Mouse (Mus musculus): Measurements from ENCODE around the gene Pde1c. TPM values are rescaled to one million over a fixed set of nuclear protein-coding genes. Genes with fewer than 3 reads are reported as not detected.

Pde1c gene
- polyA plus RNA-seq, 1 experiment: 3.1 TPM

DNA sequence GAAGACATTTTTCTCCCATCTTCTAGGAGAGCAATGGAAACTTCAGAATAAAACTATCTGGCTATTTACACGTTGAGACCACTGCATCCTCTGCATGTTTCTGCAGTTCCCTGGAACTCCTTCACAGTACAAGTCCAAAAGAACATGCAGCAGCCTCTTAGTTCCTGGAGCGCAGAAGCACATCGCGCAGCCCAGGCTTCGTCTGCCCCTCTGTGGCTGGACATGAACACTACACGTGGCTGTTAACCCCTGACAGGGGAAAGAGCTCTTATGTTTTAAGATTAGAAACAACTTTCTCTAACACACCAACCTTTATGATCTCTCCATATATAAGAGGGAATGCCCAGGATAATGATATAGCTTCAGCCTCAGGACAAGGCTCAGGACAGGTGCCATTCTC, 92.3 kb downstream of the Pde1c start:
- H3K4me1 ChIP-seq (ENCODE audit: control insufficient read depth, insufficient read depth, low read length): no peaks in the 10 kb centered on the region
- peak; percentile 80 for TF ChIP-seq CTCF (IDR thresholded peaks at IDR 0.05; ENCODE audit: extremely low read depth, insufficient read depth, low read length)
- no peak for TF ChIP-seq POLR2A (IDR thresholded peaks at IDR 0.05; ENCODE audit: extremely low read depth, insufficient read depth, low read length)
- no peak overlapping the region for H3K27ac ChIP-seq (ENCODE audit: insufficient read depth, low read length)

DNA sequence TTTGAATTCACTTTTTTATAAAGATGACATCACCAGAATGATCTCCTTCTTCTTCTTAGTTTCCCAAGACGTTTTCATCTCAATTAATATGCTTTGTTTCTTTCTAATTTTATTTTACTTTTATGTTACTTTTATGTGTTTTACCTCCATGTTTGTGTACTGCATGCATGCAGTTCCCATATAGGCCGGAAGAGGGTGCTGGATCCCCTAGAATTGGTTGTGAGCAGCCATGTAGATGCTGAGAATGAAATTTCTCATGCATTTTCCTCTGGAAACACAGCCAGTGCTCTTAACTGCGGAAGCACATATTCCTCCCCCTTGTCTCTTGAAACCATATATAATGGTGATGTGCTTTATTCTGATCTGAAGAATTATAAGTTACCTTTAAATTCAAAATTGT, 110.8 kb downstream of the Pde1c start:
- TF ChIP-seq CTCF (IDR thresholded peaks at IDR 0.05; ENCODE audit: extremely low read depth, insufficient read depth, low read length) (no peak), POLR2A (IDR thresholded peaks at IDR 0.05; ENCODE audit: extremely low read depth, insufficient read depth, low read length) (no peak)
- Histone ChIP-seq H3K27ac (ENCODE audit: insufficient read depth, low read length) (no peak overlapping the region), H3K4me3 (ENCODE audit: insufficient read depth, low read length) (no peak overlapping the region), H3K4me1 (ENCODE audit: control insufficient read depth, insufficient read depth, low read length) (no peaks in the 10 kb centered on the region)

More for the DNA sequence above, 92.3 kb downstream of the Pde1c start:
- no peak overlapping the region for H3K4me3 ChIP-seq (ENCODE audit: insufficient read depth, low read length)

DNA sequence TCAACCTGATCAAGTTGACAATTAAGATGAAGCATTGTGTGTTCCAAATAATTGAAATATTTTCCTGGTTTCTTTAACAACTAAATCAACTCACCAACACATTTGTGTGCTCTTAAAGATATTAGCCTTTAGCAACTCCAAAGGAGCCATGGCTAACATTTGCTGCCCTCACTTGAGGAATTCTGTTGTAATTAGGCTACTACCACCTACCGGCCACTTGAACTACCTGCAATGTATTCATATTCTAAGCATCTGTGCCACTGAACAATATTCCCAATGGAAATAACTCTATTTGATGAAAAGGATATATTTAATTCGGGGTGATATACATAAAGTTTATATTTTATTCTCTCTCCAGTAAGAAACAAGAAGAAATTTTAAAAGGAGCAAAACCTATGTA, 121.0 kb downstream of the Pde1c start:
- no peak overlapping the region for H3K27ac ChIP-seq (ENCODE audit: insufficient read depth, low read length)
- no peak overlapping the region for H3K4me3 ChIP-seq (ENCODE audit: insufficient read depth, low read length)
- TF ChIP-seq CTCF (IDR thresholded peaks at IDR 0.05; ENCODE audit: extremely low read depth, insufficient read depth, low read length): 0 out of 2 replicates have a peak, but pooled peaks have one; percentile 14
- no peak for TF ChIP-seq POLR2A (IDR thresholded peaks at IDR 0.05; ENCODE audit: extremely low read depth, insufficient read depth, low read length)
- H3K4me1 ChIP-seq (ENCODE audit: control insufficient read depth, insufficient read depth, low read length): no peaks in the 10 kb centered on the region

DNA sequence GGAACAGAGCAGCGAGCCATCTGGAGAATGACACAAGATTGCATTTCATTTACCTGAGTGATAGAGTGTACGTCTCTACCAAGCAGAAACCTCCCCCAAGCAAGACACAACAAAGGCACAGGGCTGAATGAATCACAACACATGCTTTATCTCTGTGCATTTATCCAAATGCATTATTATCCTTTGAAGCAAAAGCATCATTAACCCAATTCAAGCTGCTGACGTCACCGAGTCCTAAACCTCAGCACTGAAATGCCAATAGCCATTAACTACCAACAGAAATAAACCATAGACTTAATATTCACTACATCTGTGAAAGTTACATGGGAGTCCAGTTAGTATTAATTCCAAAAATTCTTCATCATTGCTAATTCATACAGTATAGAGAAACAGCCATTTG, 127.4 kb downstream of the Pde1c start:
- H3K27ac ChIP-seq (ENCODE audit: insufficient read depth, low read length): no peak overlapping the region
- H3K4me3 ChIP-seq (ENCODE audit: insufficient read depth, low read length): no peak overlapping the region
- no peak for TF ChIP-seq POLR2A (IDR thresholded peaks at IDR 0.05; ENCODE audit: extremely low read depth, insufficient read depth, low read length)
- no peak for TF ChIP-seq CTCF (IDR thresholded peaks at IDR 0.05; ENCODE audit: extremely low read depth, insufficient read depth, low read length)
- no peaks in the 10 kb centered on the region for H3K4me1 ChIP-seq (ENCODE audit: control insufficient read depth, insufficient read depth, low read length)

DNA sequence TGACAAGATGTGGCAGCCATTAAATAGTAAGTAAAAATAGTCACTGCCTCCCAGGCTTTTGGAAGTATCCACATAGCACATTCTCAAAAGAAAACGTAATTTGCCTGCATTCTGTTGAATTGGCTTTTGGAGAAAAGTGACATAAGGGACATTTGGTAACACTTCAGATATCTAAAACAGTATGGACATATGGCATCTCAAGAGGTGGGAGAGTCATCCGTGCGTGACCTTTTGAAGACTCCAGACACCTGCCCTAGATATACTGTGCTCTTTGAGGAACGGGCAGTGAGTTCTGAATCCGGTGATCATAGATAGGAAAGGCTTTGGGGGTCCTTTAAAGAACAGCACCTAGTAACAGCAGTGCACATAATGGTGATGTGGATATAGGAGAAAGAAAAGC, 143.1 kb downstream of the Pde1c start:
- Histone ChIP-seq H3K4me3 (ENCODE audit: insufficient read depth, low read length) (no peak overlapping the region), H3K4me1 (ENCODE audit: control insufficient read depth, insufficient read depth, low read length) (no peaks in the 10 kb centered on the region), H3K27ac (ENCODE audit: insufficient read depth, low read length) (no peak overlapping the region)
- TF ChIP-seq CTCF (IDR thresholded peaks at IDR 0.05; ENCODE audit: extremely low read depth, insufficient read depth, low read length) (no peak), POLR2A (IDR thresholded peaks at IDR 0.05; ENCODE audit: extremely low read depth, insufficient read depth, low read length) (no peak)

DNA sequence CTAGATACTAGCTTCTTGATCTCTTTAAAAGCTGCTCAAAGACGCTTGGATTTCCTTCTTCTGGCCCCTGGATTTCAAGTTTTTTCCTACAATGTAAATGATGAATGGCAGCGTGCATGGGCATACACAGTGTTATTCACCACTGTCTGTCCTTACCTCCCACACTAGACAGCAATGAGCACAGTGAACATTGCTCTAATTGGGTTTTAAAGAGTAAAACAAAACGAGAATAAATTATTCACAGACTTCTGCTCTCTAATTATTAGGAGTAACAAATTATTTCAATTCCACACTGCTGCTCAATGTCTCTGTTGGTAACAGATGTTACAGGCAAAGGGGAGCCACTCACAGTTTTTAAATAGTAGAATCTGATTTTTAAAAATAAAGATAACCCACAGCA, 146.0 kb downstream of the Pde1c start:
- TF ChIP-seq POLR2A (IDR thresholded peaks at IDR 0.05; ENCODE audit: extremely low read depth, insufficient read depth, low read length) (no peak), CTCF (IDR thresholded peaks at IDR 0.05; ENCODE audit: extremely low read depth, insufficient read depth, low read length) (no peak)
- no peak overlapping the region for H3K27ac ChIP-seq (ENCODE audit: insufficient read depth, low read length)
- H3K4me3 ChIP-seq (ENCODE audit: insufficient read depth, low read length): no peak overlapping the region
- no peaks in the 10 kb centered on the region for H3K4me1 ChIP-seq (ENCODE audit: control insufficient read depth, insufficient read depth, low read length)

DNA sequence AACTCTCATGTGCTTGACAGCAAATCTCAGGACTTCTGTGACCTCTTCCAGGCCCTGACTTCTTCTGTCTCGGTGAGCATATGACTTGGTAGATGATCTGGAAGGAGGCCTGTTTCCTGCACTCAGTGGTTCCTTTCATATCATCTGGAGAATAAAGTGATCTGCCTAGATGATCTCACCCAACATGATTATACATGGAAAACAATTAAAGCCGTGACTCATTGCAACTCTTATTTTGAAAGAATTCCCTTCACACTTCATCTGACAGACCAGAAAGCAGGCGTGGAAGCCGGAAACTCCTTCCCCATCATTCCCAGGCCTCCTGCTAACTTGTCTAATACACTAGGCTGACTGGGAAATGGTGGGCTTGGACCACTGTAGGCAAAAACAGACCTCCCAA, 152.7 kb downstream of the Pde1c start:
- no peak overlapping the region for H3K4me3 ChIP-seq (ENCODE audit: insufficient read depth, low read length)
- TF ChIP-seq CTCF (IDR thresholded peaks at IDR 0.05; ENCODE audit: extremely low read depth, insufficient read depth, low read length) (no peak), POLR2A (IDR thresholded peaks at IDR 0.05; ENCODE audit: extremely low read depth, insufficient read depth, low read length) (no peak)
- H3K4me1 ChIP-seq (ENCODE audit: control insufficient read depth, insufficient read depth, low read length): no peaks in the 10 kb centered on the region
- no peak overlapping the region for H3K27ac ChIP-seq (ENCODE audit: insufficient read depth, low read length)

DNA sequence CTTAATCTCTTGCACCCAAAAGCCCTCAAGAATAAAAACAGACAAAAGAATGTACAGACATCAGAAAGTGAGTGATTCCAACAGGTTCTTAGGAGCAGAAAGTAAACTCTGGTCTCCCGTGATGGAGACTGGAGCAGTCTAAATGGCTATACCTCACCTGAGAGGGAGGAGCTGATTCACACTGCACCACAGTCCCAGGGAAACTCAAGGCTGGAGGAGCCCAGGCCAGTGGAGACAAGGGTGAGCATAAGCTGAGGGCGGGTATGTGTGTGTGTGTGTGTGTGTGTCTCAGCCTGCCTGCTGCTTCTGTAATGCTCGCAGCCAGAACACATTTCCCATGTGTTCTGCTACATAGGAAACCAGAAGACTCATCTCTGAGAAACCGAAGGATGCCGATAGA, 179.7 kb downstream of the Pde1c start:
- no peaks in the 10 kb centered on the region for H3K4me1 ChIP-seq (ENCODE audit: control insufficient read depth, insufficient read depth, low read length)
- no peak overlapping the region for H3K4me3 ChIP-seq (ENCODE audit: insufficient read depth, low read length)
- no peak overlapping the region for H3K27ac ChIP-seq (ENCODE audit: insufficient read depth, low read length)
- TF ChIP-seq CTCF (IDR thresholded peaks at IDR 0.05; ENCODE audit: extremely low read depth, insufficient read depth, low read length) (no peak), POLR2A (IDR thresholded peaks at IDR 0.05; ENCODE audit: extremely low read depth, insufficient read depth, low read length) (no peak)

DNA sequence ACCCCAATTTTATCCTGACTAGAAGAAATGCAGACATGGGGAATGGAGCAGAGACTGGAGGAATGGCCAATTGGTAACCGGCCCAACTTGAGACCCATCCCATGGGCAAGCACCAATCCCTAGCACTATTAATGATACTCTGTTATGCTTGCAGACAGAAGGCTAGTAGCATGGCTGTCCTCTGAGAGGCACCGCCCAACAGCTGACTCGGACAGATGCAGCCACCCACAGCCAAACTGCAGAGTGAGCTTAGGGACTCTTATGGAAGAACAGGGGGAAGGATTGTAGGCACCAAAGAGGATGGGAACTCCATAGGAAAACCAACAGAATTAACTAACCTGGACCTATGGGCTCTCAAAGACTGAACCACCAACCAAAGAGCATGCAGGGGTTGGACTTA, 192.5 kb downstream of the Pde1c start:
- Histone ChIP-seq H3K4me3 (ENCODE audit: insufficient read depth, low read length) (no peak overlapping the region), H3K4me1 (ENCODE audit: control insufficient read depth, insufficient read depth, low read length) (no peaks in the 10 kb centered on the region), H3K27ac (ENCODE audit: insufficient read depth, low read length) (no peak overlapping the region)
- TF ChIP-seq POLR2A (IDR thresholded peaks at IDR 0.05; ENCODE audit: extremely low read depth, insufficient read depth, low read length) (no peak), CTCF (IDR thresholded peaks at IDR 0.05; ENCODE audit: extremely low read depth, insufficient read depth, low read length) (no peak)

DNA sequence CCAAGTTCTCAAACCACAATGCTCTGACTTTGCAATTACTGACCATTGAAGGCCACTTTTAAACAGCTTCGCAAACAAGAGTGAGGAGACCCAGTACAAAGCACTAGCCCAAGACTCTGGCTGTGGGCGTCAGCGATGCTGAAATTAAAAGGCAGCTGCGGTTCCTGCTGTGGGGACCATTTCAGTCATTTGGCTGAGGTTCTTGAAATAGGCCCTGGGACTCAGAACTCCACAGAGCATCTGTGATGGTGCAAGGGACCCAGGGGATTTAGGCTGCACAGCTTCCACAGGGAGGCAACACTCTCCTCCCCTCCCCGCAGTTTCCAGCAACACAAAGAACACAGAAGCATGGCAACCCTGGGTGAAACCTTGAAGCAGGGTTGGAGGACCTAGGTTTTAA, 194.7 kb downstream of the Pde1c start:
- Histone ChIP-seq H3K4me3 (ENCODE audit: insufficient read depth, low read length) (no peak overlapping the region), H3K27ac (ENCODE audit: insufficient read depth, low read length) (no peak overlapping the region), H3K4me1 (ENCODE audit: control insufficient read depth, insufficient read depth, low read length) (no peaks in the 10 kb centered on the region)
- TF ChIP-seq CTCF (IDR thresholded peaks at IDR 0.05; ENCODE audit: extremely low read depth, insufficient read depth, low read length) (no peak), POLR2A (IDR thresholded peaks at IDR 0.05; ENCODE audit: extremely low read depth, insufficient read depth, low read length) (no peak)

DNA sequence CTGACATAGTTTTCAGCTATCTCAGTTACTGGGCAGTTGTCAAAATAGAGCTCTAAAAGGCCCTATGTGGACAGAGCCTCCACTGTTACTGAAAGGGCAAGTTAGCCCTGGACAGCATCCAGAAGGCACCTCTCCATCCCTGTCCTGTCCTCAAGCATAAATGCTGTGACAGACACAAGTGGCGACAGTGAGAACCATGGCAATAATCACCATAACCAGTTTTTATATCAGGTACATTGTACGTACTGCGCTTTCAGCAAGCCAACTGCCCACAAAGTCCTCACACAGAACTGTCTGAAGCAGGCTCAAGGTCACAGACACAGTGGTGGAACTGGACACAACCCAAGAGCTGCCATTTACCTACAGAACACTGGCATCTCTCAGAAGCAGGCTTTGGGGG, 195.2 kb downstream of the Pde1c start:
- Histone ChIP-seq H3K4me1 (ENCODE audit: control insufficient read depth, insufficient read depth, low read length) (no peaks in the 10 kb centered on the region), H3K4me3 (ENCODE audit: insufficient read depth, low read length) (no peak overlapping the region), H3K27ac (ENCODE audit: insufficient read depth, low read length) (no peak overlapping the region)
- TF ChIP-seq CTCF (IDR thresholded peaks at IDR 0.05; ENCODE audit: extremely low read depth, insufficient read depth, low read length) (no peak), POLR2A (IDR thresholded peaks at IDR 0.05; ENCODE audit: extremely low read depth, insufficient read depth, low read length) (no peak)

All from cortical plate, adult 2 months (tissue).